Mouse (Mus musculus) cortical plate, adult 2 months (tissue): Measurements from ENCODE around the gene Cblc.

Experiments
- CTCF ChIP-seq: fragments of 200-500 bp; IDR thresholded peaks from 2 replicates; pipeline ENCODE4 v1.5.1; 2011; ENCODE audit warnings: mild to moderate bottlenecking, control low read depth, low read length; ENCODE audit not compliant: insufficient read depth; ENCODE audit errors: extremely low read depth
- POLR2A ChIP-seq: fragments of 200-500 bp; IDR thresholded peaks from 2 replicates; pipeline ENCODE4 v1.6.1; 2011; ENCODE audit warnings: mild to moderate bottlenecking, low read length, control low read depth; ENCODE audit not compliant: insufficient read depth; ENCODE audit errors: extremely low read depth

- no peak for TF ChIP-seq CTCF
- no peak for TF ChIP-seq POLR2A
These were observed 42.5 kb downstream of the Cblc start for GRCm38 (mm10) chr7:19754065-19754464.
